Mouse (Mus musculus) MEL (cell line): Measurements from ENCODE around the gene Lhx3. TPM values are rescaled to one million over a fixed set of nuclear protein-coding genes. Genes with fewer than 3 reads are reported as not detected.
A peak's percentile ranks its signal among the peaks of the same experiment; 100 is the strongest.

ENCODE experiments used
- DNase-seq: peaks from one replicate; pipeline ENCODE4 v3.0.0; 2011; ENCODE audit warnings: low read depth, low spot score
- H3K27ac ChIP-seq: 2 replicates; pipeline ENCODE4 v1.5.1; 2012; ENCODE audit warnings: low read depth, mild to moderate bottlenecking, control low read depth, low read length, moderate library complexity; ENCODE audit not compliant: control insufficient read depth
- H3K27me3 ChIP-seq, 2 experiments: fragments of 150-350 bp in 1 of 2; sonication (generic) in 1 of 2; 2 replicates each; pipeline ENCODE4 v1.6.1; 2012; ENCODE audit warnings: low read length in 2 of 2, mild to moderate bottlenecking in 2 of 2, improper control_type of control experiment in 1 of 2, moderate library complexity in 1 of 2; ENCODE audit not compliant: insufficient read depth in 2 of 2, control insufficient read depth in 1 of 2
- H3K36me3 ChIP-seq, 2 experiments: 2 replicates each; pipeline ENCODE4 v1.6.1; 2012 to 2014; ENCODE audit warnings: low read length in 2 of 2, improper control_type of control experiment in 1 of 2, inconsistent platforms in 1 of 2, mild to moderate bottlenecking in 1 of 2; ENCODE audit not compliant: insufficient read depth in 2 of 2, control insufficient read depth in 1 of 2
- H3K4me1 ChIP-seq, 2 experiments: fragments of 150-350 bp in 1 of 2; sonication (generic) in 1 of 2; 2 replicates each; pipeline ENCODE4 v1.6.1; 2012; ENCODE audit warnings: low read length in 2 of 2, improper control_type of control experiment in 1 of 2, mild to moderate bottlenecking in 1 of 2; ENCODE audit not compliant: insufficient read depth in 2 of 2, control insufficient read depth in 1 of 2
- H3K4me3 ChIP-seq, 2 experiments: fragments of 150-350 bp in 1 of 2; sonication (generic) in 1 of 2; 2 replicates each; pipeline ENCODE4 v1.5.1; 2012; ENCODE audit warnings: low read depth in 2 of 2, low read length in 2 of 2, mild to moderate bottlenecking in 2 of 2, moderate library complexity in 2 of 2, control low read depth in 1 of 2, improper control_type of control experiment in 1 of 2; ENCODE audit not compliant: control insufficient read depth in 1 of 2, insufficient read depth in 1 of 2
- H3K79me2 ChIP-seq: 2 replicates; pipeline ENCODE4 v1.6.1; 2012; ENCODE audit warnings: mild to moderate bottlenecking, low read length, moderate library complexity; ENCODE audit not compliant: control insufficient read depth, poor library complexity, insufficient read depth
- H3K9ac ChIP-seq: 2 replicates; pipeline ENCODE4 v1.6.1; 2012; ENCODE audit warnings: low read depth, mild to moderate bottlenecking, control low read depth, low read length, moderate library complexity; ENCODE audit not compliant: control insufficient read depth, poor library complexity, severe bottlenecking
- H3K9me3 ChIP-seq: fragments of 150-350 bp; sonication (generic); replicated peaks from 2 replicates; pipeline ENCODE4 v1.6.1; 2012; ENCODE audit warnings: mild to moderate bottlenecking, low read length, improper control_type of control experiment, moderate library complexity; ENCODE audit not compliant: insufficient read depth
- BHLHE40 ChIP-seq: IDR thresholded peaks from 2 replicates; pipeline ENCODE4 v1.6.1; 2012; ENCODE audit warnings: low read depth, mild to moderate bottlenecking, inconsistent platforms, low read length, improper control_type of control experiment, borderline replicate concordance
- CHD1 ChIP-seq: IDR thresholded peaks from 2 replicates; pipeline ENCODE4 v1.6.1; 2012; ENCODE audit warnings: low read depth, mild to moderate bottlenecking, inconsistent platforms, low read length, improper control_type of control experiment
- CHD2 ChIP-seq: IDR thresholded peaks from 2 replicates; pipeline ENCODE4 v1.6.1; 2011; ENCODE audit warnings: low read length, improper control_type of control experiment
- CTCF ChIP-seq, 3 experiments: IDR thresholded peaks in 2 of 3; conservative IDR thresholded peaks in 1 of 3; 2 replicates each; pipeline ENCODE4 v1.5.1; 2011 to 2012; ENCODE audit warnings: low read length in 3 of 3, low read depth in 2 of 3, mild to moderate bottlenecking in 2 of 3, improper control_type of control experiment in 1 of 3, inconsistent platforms in 1 of 3, mixed read lengths in 1 of 3, moderate library complexity in 1 of 3; ENCODE audit not compliant: control insufficient read depth in 1 of 3, insufficient read depth in 1 of 3, poor library complexity in 1 of 3, severe bottlenecking in 1 of 3
- E2F4 ChIP-seq: IDR thresholded peaks from 2 replicates; pipeline ENCODE4 v1.6.1; 2011; ENCODE audit warnings: low read depth, low read length, improper control_type of control experiment, borderline replicate concordance
- ELF1 ChIP-seq: IDR thresholded peaks from 2 replicates; pipeline ENCODE4 v1.6.1; 2014; ENCODE audit warnings: low read depth, mild to moderate bottlenecking, inconsistent platforms, low read length, improper control_type of control experiment, moderate library complexity
- EP300 ChIP-seq, 2 experiments: IDR thresholded peaks; 2 replicates each; pipeline ENCODE4 v1.6.1; 2011; ENCODE audit warnings: improper control_type of control experiment in 2 of 2, low read length in 2 of 2, low read depth in 1 of 2, mild to moderate bottlenecking in 1 of 2
- ETS1 ChIP-seq: IDR thresholded peaks from 2 replicates; pipeline ENCODE4 v1.6.1; 2012; ENCODE audit warnings: low read depth, mild to moderate bottlenecking, inconsistent platforms, low read length, improper control_type of control experiment, moderate library complexity
- GABPA ChIP-seq: IDR thresholded peaks from 2 replicates; pipeline ENCODE4 v1.6.1; 2012; ENCODE audit warnings: low read depth, mild to moderate bottlenecking, inconsistent platforms, low read length, improper control_type of control experiment, moderate library complexity
- GATA1 ChIP-seq: IDR thresholded peaks from 2 replicates; pipeline ENCODE4 v1.6.1; 2011; ENCODE audit warnings: low read depth, low read length, improper control_type of control experiment
- HCFC1 ChIP-seq: IDR thresholded peaks from 2 replicates; pipeline ENCODE4 v1.6.1; 2012; ENCODE audit warnings: low read depth, mild to moderate bottlenecking, inconsistent platforms, low read length, improper control_type of control experiment, moderate library complexity
- JUND ChIP-seq: IDR thresholded peaks from 2 replicates; pipeline ENCODE4 v1.6.1; 2011; ENCODE audit warnings: low read depth, mild to moderate bottlenecking, improper control_type of control experiment, low read length
- KAT2A ChIP-seq: conservative IDR thresholded peaks from 2 replicates; pipeline ENCODE4 v1.6.1; 2012; ENCODE audit warnings: low read depth, low read length, improper control_type of control experiment, inconsistent platforms
- MAFK ChIP-seq: IDR thresholded peaks from 2 replicates; pipeline ENCODE4 v1.6.1; 2011; ENCODE audit warnings: low read depth, mild to moderate bottlenecking, low read length, improper control_type of control experiment, borderline replicate concordance
- MAX ChIP-seq: IDR thresholded peaks from 2 replicates; pipeline ENCODE4 v1.6.1; 2011; ENCODE audit warnings: low read length, improper control_type of control experiment
- MAZ ChIP-seq: IDR thresholded peaks from 2 replicates; pipeline ENCODE4 v1.6.1; 2012; ENCODE audit warnings: low read depth, mild to moderate bottlenecking, inconsistent platforms, low read length, improper control_type of control experiment
- MEF2A ChIP-seq: IDR thresholded peaks from 2 replicates; pipeline ENCODE4 v1.6.1; 2014; ENCODE audit warnings: low read depth, mild to moderate bottlenecking, inconsistent platforms, low read length, improper control_type of control experiment; ENCODE audit not compliant: poor library complexity, insufficient replicate concordance, severe bottlenecking; ENCODE audit errors: extremely low read depth
- MXI1 ChIP-seq: IDR thresholded peaks from 2 replicates; pipeline ENCODE4 v1.6.1; 2011; ENCODE audit warnings: mild to moderate bottlenecking, low read depth, low read length, improper control_type of control experiment
- MYB ChIP-seq: IDR thresholded peaks from 2 replicates; pipeline ENCODE4 v1.6.1; 2011; ENCODE audit warnings: mild to moderate bottlenecking, low read depth, low read length, improper control_type of control experiment
- MYC ChIP-seq: IDR thresholded peaks from 2 replicates; pipeline ENCODE4 v1.6.1; 2011; ENCODE audit warnings: low read depth, mild to moderate bottlenecking, low read length, improper control_type of control experiment, moderate library complexity
- NELFE ChIP-seq: IDR thresholded peaks from 2 replicates; pipeline ENCODE4 v1.6.1; 2011; ENCODE audit warnings: low read depth, low read length, improper control_type of control experiment
- NRF1 ChIP-seq: IDR thresholded peaks from 2 replicates; pipeline ENCODE4 v1.6.1; 2014; ENCODE audit warnings: low read depth, mild to moderate bottlenecking, inconsistent platforms, low read length, improper control_type of control experiment, moderate library complexity; ENCODE audit not compliant: poor library complexity, insufficient read depth, severe bottlenecking
- POLR2AphosphoS2 ChIP-seq: IDR thresholded peaks from 2 replicates; pipeline ENCODE4 v1.6.1; 2011; ENCODE audit warnings: low read length, improper control_type of control experiment
- POLR2AphosphoS5 ChIP-seq: IDR thresholded peaks from 2 replicates; pipeline ENCODE4 v1.6.1; 2012; ENCODE audit warnings: low read depth, borderline replicate concordance, mild to moderate bottlenecking, inconsistent platforms, low read length, moderate library complexity, mixed read lengths
- RAD21 ChIP-seq: IDR thresholded peaks from 2 replicates; pipeline ENCODE4 v1.6.1; 2011; ENCODE audit warnings: mild to moderate bottlenecking, low read depth, low read length, improper control_type of control experiment
- RCOR1 ChIP-seq: IDR thresholded peaks from 2 replicates; pipeline ENCODE4 v1.6.1; 2012; ENCODE audit warnings: low read depth, mild to moderate bottlenecking, inconsistent platforms, low read length, improper control_type of control experiment
- SIN3A ChIP-seq: IDR thresholded peaks from 2 replicates; pipeline ENCODE4 v1.6.1; 2012; ENCODE audit warnings: low read length, improper control_type of control experiment, inconsistent platforms
- SMC3 ChIP-seq: IDR thresholded peaks from 2 replicates; pipeline ENCODE4 v1.6.1; 2011; ENCODE audit warnings: low read depth, low read length, improper control_type of control experiment
- TAL1 ChIP-seq: IDR thresholded peaks from 2 replicates; pipeline ENCODE4 v1.6.1; 2012; ENCODE audit warnings: mild to moderate bottlenecking, inconsistent platforms, low read length, moderate library complexity, mixed read lengths
- TBP ChIP-seq: IDR thresholded peaks from 2 replicates; pipeline ENCODE4 v1.8.0; 2011; ENCODE audit warnings: low read depth, low read length, improper control_type of control experiment
- TCF12 ChIP-seq: IDR thresholded peaks from 2 replicates; pipeline ENCODE4 v1.6.1; 2014; ENCODE audit warnings: low read depth, mild to moderate bottlenecking, inconsistent platforms, low read length, improper control_type of control experiment, moderate library complexity
- UBTF ChIP-seq: IDR thresholded peaks from 2 replicates; pipeline ENCODE4 v1.6.1; 2012; ENCODE audit warnings: low read depth, mild to moderate bottlenecking, inconsistent platforms, low read length, improper control_type of control experiment, moderate library complexity, borderline replicate concordance; ENCODE audit not compliant: insufficient read depth
- USF1 ChIP-seq: IDR thresholded peaks from 2 replicates; pipeline ENCODE4 v1.6.1; 2014; ENCODE audit warnings: low read depth, mild to moderate bottlenecking, inconsistent platforms, low read length, improper control_type of control experiment, moderate library complexity
- ZC3H11A ChIP-seq: IDR thresholded peaks from 2 replicates; pipeline ENCODE4 v1.6.1; 2012; ENCODE audit warnings: low read depth, mild to moderate bottlenecking, inconsistent platforms, low read length, improper control_type of control experiment
- ZKSCAN1 ChIP-seq: IDR thresholded peaks from 2 replicates; pipeline ENCODE4 v1.6.1; 2012; ENCODE audit warnings: low read depth, mild to moderate bottlenecking, inconsistent platforms, low read length, improper control_type of control experiment, moderate library complexity
- ZMIZ1 ChIP-seq: IDR thresholded peaks from 2 replicates; pipeline ENCODE4 v1.6.1; 2012; ENCODE audit warnings: low read depth, mild to moderate bottlenecking, inconsistent platforms, low read length, improper control_type of control experiment, moderate library complexity
- ZNF384 ChIP-seq: IDR thresholded peaks from 2 replicates; pipeline ENCODE4 v1.6.1; 2012; ENCODE audit warnings: low read depth, mild to moderate bottlenecking, inconsistent platforms, low read length, improper control_type of control experiment
- polyA plus RNA-seq, 2 experiments: library from polyadenylated mRNA; stranded (reverse) in 1 of 2; unstranded in 1 of 2; fragments of >175 nt in 1 of 2; fragments of >200 nt in 1 of 2; gene quantifications; 2 replicates each; pipeline versions ENCODE4 v1.2.1 to v1.2.4; 2012; ENCODE audit warnings: low replicate concordance in 2 of 2, low read depth in 1 of 2; ENCODE audit not compliant: insufficient read length in 2 of 2, insufficient read depth in 1 of 2, missing spikeins in 1 of 2
- total RNA-seq: library from RNA; depleted of rRNA; stranded (reverse); fragments of 300-350 nt; gene quantifications from 2 replicates; pipeline ENCODE4 v1.2.3, GENCODE M21; 2012

Gene Lhx3
- total and polyA plus RNA-seq, 3 experiments: not detected

DNA sequence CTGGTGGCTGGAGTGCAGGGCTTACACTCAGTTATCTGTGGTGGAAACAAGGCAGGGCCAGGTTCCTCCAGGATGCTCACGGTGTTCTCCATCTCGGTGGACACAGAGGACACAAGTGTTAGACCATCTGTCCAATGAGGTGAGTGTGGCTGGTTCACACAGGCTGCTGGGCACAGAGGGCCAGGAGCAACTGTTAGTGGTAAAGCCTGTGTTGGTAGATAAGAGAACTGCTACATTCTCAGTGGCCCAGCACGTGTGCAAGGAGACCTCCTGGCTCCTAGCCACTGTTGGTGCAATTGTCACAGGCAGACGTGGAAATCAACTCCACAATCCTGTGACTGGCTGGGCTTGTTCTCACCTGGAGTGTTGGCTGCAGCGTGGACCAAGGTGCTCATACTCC is 53.5 kb downstream of the Lhx3 start:
- TF ChIP-seq TAL1 (peak; percentile 78), MAFK (no peak), POLR2AphosphoS2 (no peak), ZMIZ1 (no peak), POLR2AphosphoS5 (no peak), ZC3H11A (no peak), GATA1 (peak; percentile 47; the same call in 1 of the 2 replicates), E2F4 (no peak), RAD21 (no peak), MYC (no peak), ETS1 (0 out of 2 replicates have a peak, but pooled peaks have one; percentile 28), MYB (no peak), ZKSCAN1 (no peak), MAX (peak; percentile 58; the same call in 1 of the 2 replicates), SMC3 (no peak), ELF1 (no peak), CTCF (IDR thresholded peaks at IDR 0.05 in 2 of 3, conservative IDR thresholded peaks at IDR 0.05 in 1 of 3; ENCODE audit: control insufficient read depth in 1 of 3, insufficient read depth in 1 of 3, low read depth in 2 of 3, low read length in 3 of 3, poor library complexity in 1 of 3, severe bottlenecking in 1 of 3) (no peak), NRF1 (no peak), MAZ (no peak), NELFE (no peak), UBTF (no peak), MXI1 (peak; percentile 29; the same call in 1 of the 2 replicates), JUND (no peak), USF1 (no peak), TBP (no peak), BHLHE40 (peak; percentile 92), RCOR1 (no peak), MEF2A (no peak), SIN3A (no peak), EP300 (IDR thresholded peaks at IDR 0.05; ENCODE audit: low read depth in 1 of 2, low read length in 2 of 2) (peak; percentile 48 to 76; a peak in 3 of 4 replicates), CHD2 (no peak), TCF12 (peak; percentile 77), CHD1 (no peak), KAT2A (no peak), ZNF384 (no peak), GABPA (no peak), HCFC1 (no peak)
- TF ChIP-seq, all 39 proteins: peak for 8
- Histone ChIP-seq H3K9me3 (no peaks in the 10 kb centered on the region), H3K27me3 (no peaks in the 10 kb centered on the region), H3K79me2 (no peaks in the 10 kb centered on the region), H3K4me1 (peaks cover 2 to 11% of the 10 kb centered on the region in 2 experiments; a peak in 2 of 4 replicates), H3K36me3 (peaks cover 0 to 2% of the 10 kb centered on the region in 2 experiments; a peak in 1 of 4 replicates), H3K4me3 (no peak overlapping the region), H3K27ac (no peak overlapping the region), H3K9ac (no peak overlapping the region)
- DNase-seq: peak; percentile 60
